Mouse (Mus musculus) MEL (cell line): Measurements from ENCODE around the gene Gm6904.

Experiments used
- CTCF ChIP-seq, 3 experiments: IDR thresholded peaks in 2 of 3; conservative IDR thresholded peaks in 1 of 3; 2 replicates each; pipeline ENCODE4 v1.5.1; 2011 to 2012; ENCODE audit warnings: low read length in 3 of 3, low read depth in 2 of 3, mild to moderate bottlenecking in 2 of 3, improper control_type of control experiment in 1 of 3, inconsistent platforms in 1 of 3, mixed read lengths in 1 of 3, moderate library complexity in 1 of 3; ENCODE audit not compliant: control insufficient read depth in 1 of 3, insufficient read depth in 1 of 3, poor library complexity in 1 of 3, severe bottlenecking in 1 of 3
- GATA1 ChIP-seq: IDR thresholded peaks from 2 replicates; pipeline ENCODE4 v1.6.1; 2011; ENCODE audit warnings: low read depth, low read length, improper control_type of control experiment
- MEF2A ChIP-seq: IDR thresholded peaks from 2 replicates; pipeline ENCODE4 v1.6.1; 2014; ENCODE audit warnings: low read depth, mild to moderate bottlenecking, inconsistent platforms, low read length, improper control_type of control experiment; ENCODE audit not compliant: poor library complexity, insufficient replicate concordance, severe bottlenecking; ENCODE audit errors: extremely low read depth
- NRF1 ChIP-seq: IDR thresholded peaks from 2 replicates; pipeline ENCODE4 v1.6.1; 2014; ENCODE audit warnings: low read depth, mild to moderate bottlenecking, inconsistent platforms, low read length, improper control_type of control experiment, moderate library complexity; ENCODE audit not compliant: poor library complexity, insufficient read depth, severe bottlenecking
- USF1 ChIP-seq: IDR thresholded peaks from 2 replicates; pipeline ENCODE4 v1.6.1; 2014; ENCODE audit warnings: low read depth, mild to moderate bottlenecking, inconsistent platforms, low read length, improper control_type of control experiment, moderate library complexity
- USF2 ChIP-seq, 2 experiments: IDR thresholded peaks; 2 replicates each; pipeline ENCODE4 v1.6.1; 2011 to 2012; ENCODE audit warnings: improper control_type of control experiment in 2 of 2, low read length in 2 of 2, borderline replicate concordance in 1 of 2, inconsistent platforms in 1 of 2, low read depth in 1 of 2, mild to moderate bottlenecking in 1 of 2; ENCODE audit not compliant: insufficient read depth in 1 of 2
- ZC3H11A ChIP-seq: IDR thresholded peaks from 2 replicates; pipeline ENCODE4 v1.6.1; 2012; ENCODE audit warnings: low read depth, mild to moderate bottlenecking, inconsistent platforms, low read length, improper control_type of control experiment

DNA sequence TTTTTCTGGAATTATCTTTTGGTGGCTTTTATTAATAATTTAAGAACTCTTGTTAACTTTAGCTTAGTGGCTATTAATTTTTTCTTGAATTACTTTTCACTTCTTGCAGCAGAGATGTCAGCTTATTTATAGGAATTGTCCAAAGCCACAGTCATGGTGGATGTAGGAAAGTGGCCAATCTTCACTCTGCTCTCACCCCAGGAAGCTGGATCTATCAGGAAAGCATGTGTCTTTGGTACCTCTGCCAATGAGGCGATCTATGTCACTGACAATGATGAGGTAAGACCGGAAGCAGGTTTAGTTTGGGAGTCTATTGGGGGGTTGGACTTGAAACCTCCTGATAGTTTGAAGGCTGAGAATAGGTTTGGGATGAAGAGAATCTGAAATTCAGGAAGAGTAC, 50.2 kb downstream of the Gm6904 start:
- TF ChIP-seq CTCF (IDR thresholded peaks at IDR 0.05 in 2 of 3, conservative IDR thresholded peaks at IDR 0.05 in 1 of 3; ENCODE audit: control insufficient read depth in 1 of 3, insufficient read depth in 1 of 3, low read depth in 2 of 3, low read length in 3 of 3, poor library complexity in 1 of 3, severe bottlenecking in 1 of 3) (no peak), NRF1 (no peak), USF1 (no peak), MEF2A (no peak), USF2 (IDR thresholded peaks at IDR 0.05; ENCODE audit: borderline replicate concordance in 1 of 2, insufficient read depth in 1 of 2, low read depth in 1 of 2, low read length in 2 of 2) (no peak), ZC3H11A (no peak), GATA1 (no peak)
